Mouse (Mus musculus) megakaryocyte-erythroid progenitor cell, adult 5-6 weeks (primary cell): Measurements from ENCODE around the gene Adgrl4. TPM values are rescaled to one million over a fixed set of nuclear protein-coding genes. Genes with fewer than 3 reads are reported as not detected.

Experiments used
- ATAC-seq: replicated peaks from 2 replicates; pipeline ENCODE4 v1.8.0; 2016; ENCODE audit warnings: mild to moderate bottlenecking, inconsistent platforms; ENCODE audit not compliant: severe bottlenecking, poor library complexity, low FRiP score, low TSS enrichment
- total RNA-seq, 2 experiments: library from RNA; stranded (forward) in 1 of 2; stranded (reverse) in 1 of 2; fragments of 200-1000, 215-1000 nt in 1 of 2; fragments of >200 nt in 1 of 2; fragmentation: Nextera tagmentation in 1 of 2; gene quantifications; 2 replicates each; pipeline ENCODE4 v1.2.3; 2014 to 2017

Gene Adgrl4
- total RNA-seq (2014; fragmentation: Nextera tagmentation) (1.7 and 20.4 TPM in 2 replicates), total RNA-seq (2017) (11.9 and 83.0 TPM in 2 replicates)

DNA sequence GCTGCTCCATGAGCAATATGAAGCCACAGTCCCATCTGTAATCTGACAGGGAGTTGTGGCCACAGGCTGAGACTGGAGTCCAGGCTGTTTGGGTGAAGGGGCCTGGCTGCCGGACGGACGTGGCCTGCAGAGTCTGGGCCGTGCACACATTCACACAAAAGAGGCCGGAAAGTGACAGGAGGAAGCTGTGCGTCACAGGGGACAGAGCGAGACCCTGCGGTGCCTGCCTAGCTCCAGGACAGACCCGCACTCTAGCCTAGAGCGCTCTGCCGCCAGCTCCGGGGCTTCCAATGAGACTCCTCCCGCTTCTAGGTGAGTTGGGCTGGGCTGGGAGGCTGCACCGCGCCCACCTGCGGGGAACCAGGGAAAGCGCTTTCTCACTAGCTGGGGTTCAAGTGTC is at the start of gene Adgrl4:
TSS of gene Adgrl4 (plus strand) at position 195 of the 400 bp plus-strand sequence.
- ATAC-seq, result peak; percentile 75

DNA sequence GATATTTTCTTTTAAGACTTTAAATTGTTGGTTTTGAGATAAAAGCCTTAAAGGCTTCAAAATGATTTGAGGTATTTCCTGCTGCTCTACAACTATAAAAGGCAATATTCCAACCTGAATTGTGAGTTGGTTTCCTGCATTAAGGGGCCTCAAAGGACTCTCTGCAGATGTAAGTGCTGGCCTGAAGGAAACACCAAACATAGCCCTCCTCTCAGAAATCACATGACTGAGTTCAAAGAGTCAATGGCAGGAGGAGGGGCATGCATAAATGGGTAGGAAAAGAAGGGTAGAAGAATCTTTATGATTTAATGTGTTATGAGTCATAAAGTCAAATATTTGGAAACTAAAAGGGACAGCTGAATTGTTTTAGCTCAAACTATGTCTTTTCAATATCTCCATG is 46.8 kb upstream of the Adgrl4 start:
- no peak for ATAC-seq

DNA sequence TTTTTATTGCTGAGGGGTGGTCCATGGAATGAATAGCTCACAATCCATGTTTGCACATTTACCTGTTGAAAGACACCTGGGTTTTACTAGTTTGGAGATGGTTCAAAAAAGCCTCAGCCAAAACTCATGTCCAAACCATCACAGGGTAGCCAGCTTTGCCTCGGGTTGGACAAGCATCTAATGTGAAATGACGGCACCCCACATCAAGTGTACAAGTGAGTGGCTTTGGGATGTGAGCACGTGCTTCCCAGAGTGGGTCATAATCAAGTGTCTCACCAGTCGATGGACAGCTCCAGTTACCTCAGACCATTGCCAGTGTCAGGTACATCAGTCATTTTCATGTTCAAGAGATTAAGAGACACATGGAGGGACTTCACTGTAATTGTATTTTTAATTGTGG is 44.8 kb upstream of the Adgrl4 start:
- ATAC-seq, result no peak

DNA sequence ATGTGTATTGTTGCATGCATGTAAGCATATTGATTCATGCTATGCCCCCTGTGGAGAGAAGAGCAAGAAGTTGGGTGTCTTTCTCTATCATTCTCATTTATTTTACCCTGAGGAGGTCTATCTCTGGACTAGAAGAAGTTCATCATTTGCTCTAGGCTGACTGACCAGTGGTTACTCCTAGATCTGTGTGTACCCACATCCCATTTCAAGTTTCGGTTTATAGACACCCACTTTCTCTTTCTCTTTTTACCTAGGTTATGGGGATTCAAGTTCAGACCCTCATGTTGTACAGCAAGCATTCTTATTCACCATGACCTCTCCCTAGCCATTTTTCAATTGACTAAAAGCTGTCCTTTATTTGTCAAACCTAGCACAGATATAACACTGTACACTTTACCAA is 44.4 kb upstream of the Adgrl4 start:
- no peak for ATAC-seq

- no peak for ATAC-seq
Measured at GRCm38 (mm10) chr3:151399270-151399669, 38.4 kb upstream of the Adgrl4 start.

DNA sequence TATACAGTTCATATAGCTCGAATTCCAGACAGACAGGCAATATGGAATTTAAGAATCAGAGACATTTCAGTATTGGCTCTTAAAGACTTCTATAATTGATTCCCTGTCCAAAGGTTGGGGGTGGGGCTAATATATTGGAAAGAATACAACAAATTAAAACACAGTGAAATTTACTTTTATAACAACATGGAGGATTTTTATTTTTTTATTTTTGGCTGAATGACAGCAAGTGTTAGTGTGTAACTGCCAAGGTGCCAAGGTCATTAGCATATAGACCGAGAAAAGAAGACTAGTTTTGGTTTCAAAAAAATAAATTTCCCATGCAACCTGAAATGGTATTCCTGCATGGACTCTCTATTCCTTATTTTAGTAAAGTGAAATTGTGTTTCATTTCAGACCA is 26.7 kb upstream of the Adgrl4 start:
- no peak for ATAC-seq

- no peak for ATAC-seq
Measured at GRCm38 (mm10) chr3:151411488-151411887, 26.2 kb upstream of the Adgrl4 start.

- no peak for ATAC-seq
Measured at GRCm38 (mm10) chr3:151416931-151417330, 20.8 kb upstream of the Adgrl4 start.

GRCm38 (mm10) chr3:151417688-151418572 is 19.8 kb upstream of the Adgrl4 start:
- ATAC-seq, result peak; percentile 66

DNA sequence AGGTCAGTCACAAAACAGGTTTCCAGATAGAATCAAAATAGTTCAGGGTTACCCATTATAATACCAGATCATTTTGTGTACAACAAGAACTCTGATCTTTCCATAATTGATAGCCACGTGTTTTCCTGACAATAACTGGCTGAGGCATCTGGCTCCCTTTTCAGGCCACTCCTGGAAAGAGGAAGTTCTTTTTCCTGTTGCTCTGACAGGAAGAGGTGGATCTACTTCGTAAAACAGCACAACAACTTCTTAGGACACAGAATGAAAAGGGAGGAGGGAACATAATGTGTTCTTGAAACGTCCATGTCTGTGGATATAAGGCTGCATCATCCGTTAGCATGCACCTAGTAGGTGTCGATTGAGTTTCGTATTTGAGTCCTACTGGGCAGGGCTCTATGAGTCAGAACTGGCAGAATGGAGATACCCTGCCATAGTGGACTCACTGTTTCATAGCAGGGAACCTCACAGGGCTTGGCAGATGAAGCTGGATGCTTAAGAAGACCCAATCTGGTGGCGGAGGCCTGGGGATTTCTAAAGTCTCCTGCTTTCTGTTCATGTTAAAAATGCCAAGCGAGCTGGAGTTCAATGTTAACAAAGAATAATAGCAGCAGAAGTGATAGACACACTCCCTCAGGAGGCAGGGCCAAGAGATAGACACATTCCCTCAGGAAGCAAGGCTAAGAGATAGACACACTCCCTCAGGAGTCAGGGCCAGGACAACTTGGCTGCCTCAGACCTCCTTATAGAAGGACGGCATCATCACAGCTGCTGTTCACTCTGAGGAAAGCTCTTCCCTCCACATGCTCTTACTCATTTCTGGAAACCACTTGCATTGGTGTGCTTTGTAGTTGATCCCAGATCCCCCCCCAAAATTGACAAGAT is 13.1 kb upstream of the Adgrl4 start:
- ATAC-seq, result peak; percentile 30; the same call in 1 of the 2 replicates

DNA sequence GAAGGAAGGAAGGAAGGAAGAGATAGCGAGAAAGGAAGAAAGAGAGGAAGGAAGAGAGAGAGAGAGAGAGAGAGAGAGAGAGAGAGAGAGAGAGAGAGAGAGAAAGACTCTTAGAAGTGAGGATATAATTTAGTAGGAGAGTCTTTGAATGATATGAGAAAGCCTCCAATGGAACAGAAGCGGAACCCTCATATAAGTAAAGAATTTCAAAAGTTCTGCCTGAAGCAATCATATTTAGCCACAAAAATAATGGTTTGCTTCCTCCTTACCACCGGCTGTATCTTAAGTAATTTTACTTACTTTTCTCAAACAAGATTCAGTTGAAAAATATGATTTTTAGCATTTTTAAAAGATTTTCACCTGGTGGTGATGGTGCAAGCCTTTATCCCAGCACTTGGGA is 7.6 kb upstream of the Adgrl4 start:
- no peak for ATAC-seq

DNA sequence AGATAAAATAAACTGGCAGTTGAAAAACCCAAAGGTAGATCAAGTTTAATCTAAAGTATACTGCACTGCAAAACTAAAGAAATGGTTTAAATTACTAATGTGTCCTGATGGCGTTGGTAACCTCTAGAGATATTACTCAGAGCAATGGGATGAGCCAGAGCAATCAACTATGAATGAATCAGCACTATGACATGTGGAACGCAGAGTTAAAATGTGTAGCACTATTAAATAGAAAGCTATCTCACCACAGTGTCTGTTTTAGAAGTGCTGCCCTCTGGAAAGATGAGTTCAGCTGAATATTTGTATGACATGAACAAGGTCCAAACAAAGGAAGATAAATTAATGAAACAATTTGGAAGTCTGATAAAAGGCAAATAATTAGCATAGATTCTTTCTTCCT is 6.2 kb upstream of the Adgrl4 start:
- ATAC-seq, result no peak

- ATAC-seq, result peak; percentile 72
Measured at GRCm38 (mm10) chr3:151438364-151438763, 677 bp downstream of the Adgrl4 start.

- no peak for ATAC-seq
Measured at GRCm38 (mm10) chr3:151439976-151440375, 2.3 kb downstream of the Adgrl4 start.

- ATAC-seq, result no peak
Measured at GRCm38 (mm10) chr3:151442026-151442425, 4.3 kb downstream of the Adgrl4 start.

- no peak for ATAC-seq
Measured at GRCm38 (mm10) chr3:151443486-151443885, 5.8 kb downstream of the Adgrl4 start.

- no peak for ATAC-seq
Measured at GRCm38 (mm10) chr3:151444284-151444683, 6.6 kb downstream of the Adgrl4 start.

GRCm38 (mm10) chr3:151445936-151446335 is 8.2 kb downstream of the Adgrl4 start:
- peak; percentile 82; the same call in 1 of the 2 replicates for ATAC-seq

DNA sequence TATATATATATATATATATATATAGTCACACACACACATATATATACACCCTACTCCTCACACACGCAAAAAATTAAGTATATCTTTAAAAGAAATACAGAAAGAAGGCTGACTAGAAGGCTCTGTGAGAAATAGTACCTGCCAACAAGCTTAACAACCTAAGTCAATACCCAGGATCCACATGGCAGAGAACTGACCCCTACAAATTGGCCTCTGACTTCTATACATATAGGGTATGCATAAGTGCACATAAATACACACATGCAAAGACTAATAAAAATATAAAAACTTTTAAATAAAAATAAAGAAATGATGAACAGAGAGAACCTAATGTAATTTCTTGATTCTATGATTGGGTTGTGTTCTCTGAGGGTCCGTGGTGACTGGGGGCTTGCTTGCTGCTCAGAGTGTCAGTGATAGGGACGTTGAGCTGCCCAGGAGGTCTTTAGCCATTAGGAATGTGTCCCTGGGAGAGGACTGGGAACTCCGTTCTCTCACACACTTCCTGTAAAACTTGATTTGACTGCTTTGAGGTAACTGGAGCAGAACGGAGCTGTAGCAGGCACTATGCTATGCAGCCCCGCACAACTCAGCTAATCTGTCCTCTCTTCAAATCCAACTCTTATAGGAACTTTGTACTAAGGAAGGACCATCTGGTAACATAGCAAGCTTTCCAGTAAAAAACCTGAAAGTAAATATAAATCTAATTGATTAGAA is 17.5 kb downstream of the Adgrl4 start:
- no peak for ATAC-seq
